8 mouse cellular contexts compared by ENCODE assay signal in the genomic region with DNA sequence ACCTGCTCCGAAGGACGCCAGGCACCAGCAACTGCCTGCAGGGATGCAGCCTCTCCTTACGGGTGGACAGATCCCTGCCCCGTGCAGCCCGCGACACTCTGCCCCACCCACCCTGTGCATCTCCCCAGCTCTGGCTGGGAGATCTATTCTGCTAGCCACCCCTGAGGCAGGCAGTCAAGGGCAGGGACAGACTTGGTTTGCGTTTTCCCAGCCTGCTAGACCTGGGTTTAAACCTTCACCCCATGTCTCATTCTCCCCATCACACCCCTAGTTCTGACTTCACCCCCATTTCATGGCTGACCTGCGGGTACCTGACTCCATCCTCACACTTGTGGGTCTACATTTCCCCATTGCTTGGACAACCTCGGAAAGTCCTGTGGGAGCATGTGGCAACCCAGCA. TPM values are rescaled to one million over a fixed set of nuclear protein-coding genes. Genes with fewer than 3 reads are reported as not detected.
A peak's percentile ranks its signal among the peaks of the same experiment; 100 is the strongest.
DNase-seq lines count a peak whose midpoint lies in the region; ATAC-seq and TF ChIP-seq lines count a peak whose summit lies in the region.
"Had no signal": no experiment of that assay in that cellular context is flagged by ENCODE, and none has a peak within 500 bp of the region (broad histone marks: within the 10 kb centered on the region; RNA-seq: fewer than 3 reads in every experiment).

A gene (minus strand): TSS at position 101 of the 400 bp plus-strand sequence.

- H3K27ac ChIP-seq in forebrain, embryonic 15.5 days (replicated peaks), result peak within 1 kb of the TSS; percentile 56
- H3K27ac ChIP-seq in olfactory bulb, adult 2 months (ENCODE audit: insufficient read depth, low read depth, low read length), result peak within 1 kb of the TSS; percentile 87

- peak within 1 kb of the TSS; percentile 70 for H3K9ac ChIP-seq in forebrain, embryonic 15.5 days (replicated peaks)

- H3K36me3 ChIP-seq in forebrain, embryonic 15.5 days, result no peaks in the 10 kb centered on the region

- peak within 1 kb of the TSS; percentile 14 for H3K4me3 ChIP-seq in lung, adult 2 months (replicated peaks; ENCODE audit: extremely low read depth, low read depth, low read length)
- H3K4me3 ChIP-seq in forebrain, embryonic 15.5 days, result peak within 1 kb of the TSS; percentile 68
- peak within 1 kb of the TSS; percentile 70 for H3K4me3 ChIP-seq in olfactory bulb, adult 2 months (ENCODE audit: insufficient read depth, low read depth, low read length)
- H3K4me3 ChIP-seq: myocyte had no signal

- no peak for TF ChIP-seq CTCF in lung, adult 2 months (IDR thresholded peaks at IDR 0.05; ENCODE audit: insufficient read depth, low read length)
- TF ChIP-seq CTCF in olfactory bulb, adult 2 months (IDR thresholded peaks at IDR 0.05; ENCODE audit: insufficient read depth, low read depth, low read length), result no peak

- intact Hi-C loops in left cerebral cortex, postnatal 25 days (cut with DNase I), result loop anchor here (5.0 kb wide), 1 partner anchor 165 kb away; no protein-coding TSS in a partner anchor

- H3K4me1 ChIP-seq in lung, adult 2 months (ENCODE audit: control insufficient read depth, insufficient read depth, low read length), result no peaks in the 10 kb centered on the region
- H3K4me1 ChIP-seq in forebrain, embryonic 15.5 days, result peaks cover 49% of the 10 kb centered on the region
- peaks cover 68% of the 10 kb centered on the region for H3K4me1 ChIP-seq in olfactory bulb, adult 2 months (ENCODE audit: control insufficient read depth, insufficient read depth, low read length)

- no peak for ATAC-seq in forebrain, embryonic 15.5 days (replicated peaks)

- no peak for DNase-seq in lung, adult 2 months
- DNase-seq in lung, postnatal 4 days, result no peak
- DNase-seq in left cerebral cortex, postnatal 25 days (ENCODE audit: low spot score in 2 of 2), result no peak
- no peak for DNase-seq in ovary, adult 18-20 months (ENCODE audit: low spot score)
- DNase-seq in adrenal gland, adult 8-10 months, result no peak

- H3K9me3 ChIP-seq in forebrain, embryonic 15.5 days, result no peaks in the 10 kb centered on the region

- H3K4me2 ChIP-seq in forebrain, embryonic 15.5 days (replicated peaks), result peak within 1 kb of the TSS; percentile 90

- 0 out of 2 replicates have a peak, but pooled peaks cover 6% of the 10 kb centered on the region for H3K27me3 ChIP-seq in forebrain, embryonic 15.5 days

- 24% methylated on average over 9 of the region's 9 CpGs for WGBS in lung, adult 2 months
- WGBS in forebrain, embryonic 15.5 days, result 14% methylated on average over 9 of the region's 9 CpGs
- WGBS in olfactory bulb, adult 2 months, result 27% methylated on average over 9 of the region's 9 CpGs

- no peak for TF ChIP-seq POLR2A in lung, adult 2 months (IDR thresholded peaks at IDR 0.05; ENCODE audit: borderline replicate concordance, extremely low read depth, low read depth, low read length)
- no peak for TF ChIP-seq POLR2A in olfactory bulb, adult 2 months (IDR thresholded peaks at IDR 0.05; ENCODE audit: insufficient read depth, low read depth, low read length)

RNA-seq across cellular contexts. Expression of the gene that starts here (rescaled TPM):
- polyA plus RNA-seq in lung, adult 2 months (2012; rRNA removed), result 6.2 and 9.4 TPM in 2 replicates
- 11.3 and 12.5 TPM in 2 replicates for polyA plus RNA-seq in forebrain, embryonic 15.5 days (2015; fragmentation: Nextera tagmentation; extraction: Ambion mirVana)
- 10 to 100 TPM; 46.6 to 46.9 TPM for total RNA-seq in left cerebral cortex, postnatal 25 days (2021)
- polyA plus RNA-seq in olfactory bulb, adult 2 months (2012; ENCODE audit: insufficient read depth, insufficient read length, low replicate concordance, missing spikeins), result not detected in 2 replicates
- total RNA-seq in adrenal gland, adult 8-10 months (2022), result 1 to 10 TPM; 1.4 to 3.1 (median 2.2) TPM

Comparison
In these comparisons a context has a peak if more than half of its experiments do, and no peak if none do; other contexts are left out.
1. RNA of the gene that starts here (total RNA-seq): 46.6 to 46.9 TPM in left cerebral cortex, postnatal 25 days; 1.4 to 3.1 TPM in adrenal gland, adult 8-10 months; every median in the first group is over 10 times any median in the second.
2. H3K4me3 ChIP-seq: peak in every context shown above with its lines; median percentile 70 in olfactory bulb, adult 2 months; 68 in forebrain, embryonic 15.5 days; 14 in lung, adult 2 months.